Mouse (Mus musculus) lung, embryonic 15.5 days (tissue): ENCODE measurements at regions not wholly inside any gene's neighbourhood (a gene's known extent, or its start where the extent isn't known, plus 50 kb on each side); places are given as distances from the start of the nearest gene placed in this dataset.

Experiments used
- ATAC-seq: fragments of 200-750 bp; cut with Nextera tagmentation; 2 replicates; pipeline ENCODE4 v1.8.0; 2017; ENCODE audit warnings: moderate number of reproducible peaks, borderline replicate concordance; ENCODE audit not compliant: low FRiP score, low TSS enrichment; ENCODE audit errors: extremely low read depth
- H3K27ac ChIP-seq: fragments of 300-500 bp; sonication (generic); 2 replicates; pipeline ENCODE4 v1.5.1; 2015; ENCODE audit warnings: moderate library complexity, mild to moderate bottlenecking, inconsistent platforms
- H3K27me3 ChIP-seq: fragments of 300-500 bp; sonication (generic); 2 replicates; pipeline ENCODE4 v1.6.1; 2015; ENCODE audit warnings: inconsistent platforms
- H3K36me3 ChIP-seq: fragments of 300-500 bp; sonication (generic); 2 replicates; pipeline ENCODE4 v1.6.1; 2015; ENCODE audit warnings: inconsistent platforms
- H3K4me1 ChIP-seq: fragments of 300-500 bp; sonication (generic); 2 replicates; pipeline ENCODE4 v1.6.1; 2015; ENCODE audit warnings: inconsistent platforms
- H3K4me2 ChIP-seq: fragments of 300-500 bp; sonication (generic); 2 replicates; pipeline ENCODE4 v1.6.1; 2015; ENCODE audit warnings: inconsistent platforms, mild to moderate bottlenecking, moderate library complexity
- H3K4me3 ChIP-seq: fragments of 300-500 bp; sonication (generic); 2 replicates; pipeline ENCODE4 v1.5.1; 2015; ENCODE audit warnings: mild to moderate bottlenecking, inconsistent platforms
- H3K9ac ChIP-seq: fragments of 300-500 bp; sonication (generic); 2 replicates; pipeline ENCODE4 v1.6.1; 2015; ENCODE audit warnings: inconsistent platforms
- H3K9me3 ChIP-seq: fragments of 300-500 bp; sonication (generic); 2 replicates; pipeline ENCODE4 v1.6.1; 2016; ENCODE audit warnings: inconsistent platforms
- WGBS: fragments of 180-500 bp; shearing (Covaris S2); methylation state at CpG from one replicate; pipeline ENCODE4 v1.1.7; 2015; 5-methylcytosine and 5-hydroxymethylcytosine counted together

GRCm38 (mm10) chr9:41222346-41223015 is 61.0 kb upstream of the Ubash3b start:
- H3K36me3 ChIP-seq = no peaks in the 10 kb centered on the region
- 66% methylated on average over 16 of the region's 16 CpGs for WGBS
- no peak overlapping the region for H3K4me2 ChIP-seq
- H3K27ac ChIP-seq = no peak overlapping the region
- no peak overlapping the region for H3K9ac ChIP-seq
- H3K4me1 ChIP-seq = no peaks in the 10 kb centered on the region
- H3K4me3 ChIP-seq = no peak overlapping the region
- ATAC-seq = no peak
- H3K27me3 ChIP-seq = no peaks in the 10 kb centered on the region; the same call in 1 of the 2 replicates
- H3K9me3 ChIP-seq = no peaks in the 10 kb centered on the region

GRCm38 (mm10) chr9:41221110-41221790 is 59.8 kb upstream of the Ubash3b start:
- ATAC-seq = no peak
- no peaks in the 10 kb centered on the region for H3K36me3 ChIP-seq
- H3K27ac ChIP-seq = no peak overlapping the region
- no peak overlapping the region for H3K4me2 ChIP-seq
- H3K4me1 ChIP-seq = no peaks in the 10 kb centered on the region
- 74% methylated on average over 4 of the region's 4 CpGs for WGBS
- no peaks in the 10 kb centered on the region for H3K9me3 ChIP-seq
- no peaks in the 10 kb centered on the region for H3K27me3 ChIP-seq
- no peak overlapping the region for H3K4me3 ChIP-seq
- no peak overlapping the region for H3K9ac ChIP-seq

- no peak overlapping the region for H3K4me3 ChIP-seq
- H3K4me2 ChIP-seq = no peak overlapping the region
- H3K9me3 ChIP-seq = no peaks in the 10 kb centered on the region
- WGBS = 67% methylated on average over 3 of the region's 3 CpGs
- H3K27me3 ChIP-seq = no peaks in the 10 kb centered on the region
- no peak overlapping the region for H3K27ac ChIP-seq
- H3K9ac ChIP-seq = no peak overlapping the region
- H3K36me3 ChIP-seq = no peaks in the 10 kb centered on the region
- no peak for ATAC-seq
- H3K4me1 ChIP-seq = no peaks in the 10 kb centered on the region
Measured at GRCm38 (mm10) chr9:41220105-41220669, 58.7 kb upstream of the Ubash3b start.

- Histone ChIP-seq H3K27me3 (no peaks in the 10 kb centered on the region), H3K27ac (no peak overlapping the region), H3K9ac (no peak overlapping the region), H3K9me3 (no peaks in the 10 kb centered on the region), H3K4me1 (no peaks in the 10 kb centered on the region), H3K4me3 (no peak overlapping the region), H3K4me2 (no peak overlapping the region), H3K36me3 (no peaks in the 10 kb centered on the region)
- no peak for ATAC-seq
- 90% methylated on average over 6 of the region's 6 CpGs for WGBS
Measured at GRCm38 (mm10) chr9:41218702-41219101, 57.2 kb upstream of the Ubash3b start.

- no peaks in the 10 kb centered on the region for H3K36me3 ChIP-seq
- no peaks in the 10 kb centered on the region for H3K9me3 ChIP-seq
- WGBS = 64% methylated on average over 3 of the region's 3 CpGs
- no peak for ATAC-seq
- peaks cover 15% of the 10 kb centered on the region for H3K4me1 ChIP-seq
- H3K4me2 ChIP-seq = no peak overlapping the region
- H3K9ac ChIP-seq = no peak overlapping the region
- H3K4me3 ChIP-seq = no peak overlapping the region
- H3K27ac ChIP-seq = no peak overlapping the region
- H3K27me3 ChIP-seq = no peaks in the 10 kb centered on the region
Measured at GRCm38 (mm10) chr9:41216248-41216647, 54.8 kb upstream of the Ubash3b start.

- WGBS = 72% methylated on average over 5 of the region's 5 CpGs
- H3K27ac ChIP-seq = no peak overlapping the region
- no peak overlapping the region for H3K4me2 ChIP-seq
- ATAC-seq = no peak
- no peaks in the 10 kb centered on the region for H3K36me3 ChIP-seq
- H3K4me3 ChIP-seq = no peak overlapping the region
- H3K4me1 ChIP-seq = peaks cover 15% of the 10 kb centered on the region
- no peaks in the 10 kb centered on the region for H3K27me3 ChIP-seq
- H3K9me3 ChIP-seq = no peaks in the 10 kb centered on the region
- H3K9ac ChIP-seq = no peak overlapping the region
Measured at GRCm38 (mm10) chr9:41215026-41215425, 53.5 kb upstream of the Ubash3b start.

- H3K36me3 ChIP-seq = no peaks in the 10 kb centered on the region
- peak overlapping the region; percentile 75 for H3K27ac ChIP-seq
- H3K4me1 ChIP-seq = peaks cover 15% of the 10 kb centered on the region
- peak overlapping the region; percentile 55 for H3K4me2 ChIP-seq
- no peaks in the 10 kb centered on the region for H3K27me3 ChIP-seq
- 31% methylated on average over 14 of the region's 14 CpGs for WGBS
- H3K9ac ChIP-seq = no peak overlapping the region
- H3K4me3 ChIP-seq = no peak overlapping the region
- ATAC-seq = no peak
- no peaks in the 10 kb centered on the region for H3K9me3 ChIP-seq
Measured at GRCm38 (mm10) chr9:41212943-41213529, 51.5 kb upstream of the Ubash3b start.

GRCm38 (mm10) chr9:41212303-41212901 is 50.9 kb upstream of the Ubash3b start:
- Histone ChIP-seq H3K4me3 (peak overlapping the region; percentile 23), H3K36me3 (no peaks in the 10 kb centered on the region), H3K4me2 (peak overlapping the region; percentile 55), H3K4me1 (peaks cover 15% of the 10 kb centered on the region), H3K27ac (peak overlapping the region; percentile 75), H3K27me3 (no peaks in the 10 kb centered on the region), H3K9ac (peak overlapping the region; percentile 24; the same call in 1 of the 2 replicates), H3K9me3 (no peaks in the 10 kb centered on the region)
- peak; percentile 58 for ATAC-seq
- WGBS = 3% methylated on average over 7 of the region's 7 CpGs

GRCm38 (mm10) chr9:41211865-41212302 is 50.4 kb upstream of the Ubash3b start:
- Histone ChIP-seq H3K4me1 (peaks cover 15% of the 10 kb centered on the region), H3K9ac (peak overlapping the region; percentile 24; the same call in 1 of the 2 replicates), H3K4me3 (no peak overlapping the region), H3K27me3 (no peaks in the 10 kb centered on the region), H3K27ac (peak overlapping the region; percentile 75), H3K4me2 (peak overlapping the region; percentile 55), H3K9me3 (no peaks in the 10 kb centered on the region), H3K36me3 (no peaks in the 10 kb centered on the region)
- WGBS = 52% methylated on average over 10 of the region's 10 CpGs
- ATAC-seq = no peak
